Mouse (Mus musculus): Measurements from ENCODE around the gene Dntt. TPM values are rescaled to one million over a fixed set of nuclear protein-coding genes. Genes with fewer than 3 reads are reported as not detected.

Dntt gene
- total and polyA plus RNA-seq, 2 experiments from 2014 or later = 0.32 TPM; not detected in 1

DNA sequence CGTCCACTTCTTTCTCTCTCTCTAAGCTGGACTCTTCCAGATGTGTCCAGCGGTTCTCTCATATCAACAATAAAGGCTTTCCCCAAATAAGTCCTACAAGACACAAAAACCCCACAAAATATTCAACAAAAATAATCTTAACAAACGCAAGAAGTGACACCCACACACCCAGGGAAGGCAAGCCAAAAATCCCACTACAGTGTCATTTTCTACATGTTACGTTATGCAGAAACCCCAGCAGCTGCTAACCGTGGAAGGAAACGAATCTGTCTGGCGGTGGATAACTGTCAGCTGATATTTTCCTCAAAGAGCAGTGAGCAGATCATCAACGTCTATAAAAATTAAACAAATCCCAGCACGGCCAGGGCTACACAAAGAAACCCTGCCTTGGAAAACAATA lies 15.1 kb upstream of the Dntt start:
- no peak overlapping the region for H3K27ac ChIP-seq (ENCODE audit: low read depth, low read length)
- H3K4me1 ChIP-seq (ENCODE audit: insufficient read depth, low read length) = no peaks in the 10 kb centered on the region
- no peak for DNase-seq (ENCODE audit: low spot score)
- ATAC-seq (ENCODE audit: low FRiP score) = no peak
- H3K4me3 ChIP-seq (ENCODE audit: low read depth, low read length) = peak overlapping the region; percentile 15; the same call in 1 of the 2 replicates
- H3K9me3 ChIP-seq (ENCODE audit: low read length) = no peaks in the 10 kb centered on the region
- H3K36me3 ChIP-seq (ENCODE audit: insufficient read depth, low read length) = no peaks in the 10 kb centered on the region
- no peaks in the 10 kb centered on the region for H3K27me3 ChIP-seq (ENCODE audit: insufficient read depth, low read length)
- peak overlapping the region; percentile 26 for H3K4me2 ChIP-seq (ENCODE audit: low read depth, low read length, poor library complexity, severe bottlenecking)
- no peak for TF ChIP-seq CTCF (IDR thresholded peaks at IDR 0.05)
- peak overlapping the region; percentile 36; the same call in 1 of the 2 replicates for H3K9ac ChIP-seq (replicated peaks; ENCODE audit: low read length, poor library complexity, severe bottlenecking)
- 15% methylated on average over 9 of the region's 9 CpGs for WGBS

DNA sequence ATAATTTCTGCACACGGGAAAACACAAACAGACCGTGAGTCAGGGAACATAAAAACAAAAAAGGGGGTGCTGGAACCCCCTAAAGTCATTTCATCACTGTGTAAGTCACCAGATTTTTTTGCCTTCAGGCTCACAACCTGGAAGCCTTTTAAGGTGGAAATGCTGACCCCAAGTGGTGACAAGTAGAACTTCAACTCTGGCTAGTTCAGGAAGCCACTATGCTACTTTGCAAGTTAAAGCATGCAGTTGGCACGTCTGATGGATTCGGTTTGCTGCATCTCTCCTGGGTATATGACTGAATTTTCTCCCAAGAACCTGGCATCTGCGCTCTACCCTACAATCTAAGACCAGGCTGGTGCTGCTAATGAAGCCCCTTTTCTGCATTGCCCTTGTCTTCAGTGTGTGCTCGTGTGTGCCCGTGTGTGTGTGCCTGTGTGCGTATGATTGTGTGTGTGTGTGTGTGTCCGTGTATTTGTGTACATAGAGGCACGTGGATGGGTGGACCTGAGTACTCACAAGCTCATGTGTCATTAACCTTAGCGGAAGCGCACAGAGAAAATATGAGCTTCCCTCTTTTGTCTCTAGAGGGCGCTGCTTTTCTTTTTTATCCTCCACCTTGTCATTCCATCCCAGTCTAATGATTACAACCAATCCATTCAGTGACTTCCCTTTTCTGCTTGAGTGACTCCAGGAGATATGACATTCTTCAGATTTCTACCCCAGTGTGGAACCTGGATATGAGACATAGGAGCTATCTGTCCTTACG lies 12.9 kb upstream of the Dntt start:
- peak; percentile 68 for ATAC-seq (ENCODE audit: low FRiP score)
- Histone ChIP-seq H3K4me1 (ENCODE audit: insufficient read depth, low read length) (no peaks in the 10 kb centered on the region), H3K9ac (replicated peaks; ENCODE audit: low read length, poor library complexity, severe bottlenecking) (0 out of 2 replicates have a peak overlapping the region, but pooled peaks have one; percentile 29), H3K9me3 (ENCODE audit: low read length) (no peaks in the 10 kb centered on the region), H3K27ac (ENCODE audit: low read depth, low read length) (no peak overlapping the region), H3K36me3 (ENCODE audit: insufficient read depth, low read length) (no peaks in the 10 kb centered on the region), H3K4me2 (ENCODE audit: low read depth, low read length, poor library complexity, severe bottlenecking) (peak overlapping the region; percentile 44), H3K4me3 (ENCODE audit: low read depth, low read length) (0 out of 2 replicates have a peak overlapping the region, but pooled peaks have one; percentile 12), H3K27me3 (ENCODE audit: insufficient read depth, low read length) (no peaks in the 10 kb centered on the region)
- WGBS = 19% methylated on average over 14 of the region's 14 CpGs
- peak; percentile 84 for DNase-seq (ENCODE audit: low spot score)
- TF ChIP-seq CTCF (IDR thresholded peaks at IDR 0.05) = peak; percentile 86

DNA sequence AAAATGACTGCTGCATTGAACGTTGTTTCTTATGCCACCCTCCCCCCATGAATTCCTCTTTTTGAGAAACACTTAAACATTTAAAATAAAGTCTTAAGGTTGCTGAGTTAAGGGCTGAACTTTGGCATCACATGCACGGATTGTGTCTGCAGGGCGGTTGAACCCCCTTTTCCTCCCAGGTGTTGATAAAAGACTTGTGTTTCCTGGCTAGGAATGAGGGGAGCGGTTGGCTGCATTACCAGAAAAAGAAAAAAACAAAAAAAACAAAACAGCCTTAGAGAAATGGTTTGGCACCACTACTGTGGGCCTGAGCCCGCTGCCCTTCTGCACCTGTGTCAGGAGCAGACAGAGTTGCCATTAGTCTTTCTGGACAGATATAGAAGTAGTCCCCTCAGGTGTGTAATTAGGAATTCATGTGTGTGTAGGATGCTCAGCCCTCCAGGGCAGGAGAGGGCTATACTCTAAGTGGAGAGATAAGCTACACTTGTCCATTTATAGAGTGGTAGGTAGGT lies 9.9 kb upstream of the Dntt start:
- H3K9ac ChIP-seq (replicated peaks; ENCODE audit: low read length, poor library complexity, severe bottlenecking) = no peak overlapping the region
- ATAC-seq (ENCODE audit: low FRiP score) (no peak), DNase-seq (ENCODE audit: low spot score) (no peak)
- WGBS = 84% methylated on average over 5 of the region's 5 CpGs
- H3K4me3 ChIP-seq (ENCODE audit: low read depth, low read length) = no peak overlapping the region
- no peak overlapping the region for H3K27ac ChIP-seq (ENCODE audit: low read depth, low read length)
- H3K4me1 ChIP-seq (ENCODE audit: insufficient read depth, low read length) = no peaks in the 10 kb centered on the region
- no peak for TF ChIP-seq CTCF (IDR thresholded peaks at IDR 0.05)
- no peaks in the 10 kb centered on the region for H3K27me3 ChIP-seq (ENCODE audit: insufficient read depth, low read length)
- H3K4me2 ChIP-seq (ENCODE audit: low read depth, low read length, poor library complexity, severe bottlenecking) = no peak overlapping the region
- H3K9me3 ChIP-seq (ENCODE audit: low read length) = no peaks in the 10 kb centered on the region
- no peaks in the 10 kb centered on the region for H3K36me3 ChIP-seq (ENCODE audit: insufficient read depth, low read length)

DNA sequence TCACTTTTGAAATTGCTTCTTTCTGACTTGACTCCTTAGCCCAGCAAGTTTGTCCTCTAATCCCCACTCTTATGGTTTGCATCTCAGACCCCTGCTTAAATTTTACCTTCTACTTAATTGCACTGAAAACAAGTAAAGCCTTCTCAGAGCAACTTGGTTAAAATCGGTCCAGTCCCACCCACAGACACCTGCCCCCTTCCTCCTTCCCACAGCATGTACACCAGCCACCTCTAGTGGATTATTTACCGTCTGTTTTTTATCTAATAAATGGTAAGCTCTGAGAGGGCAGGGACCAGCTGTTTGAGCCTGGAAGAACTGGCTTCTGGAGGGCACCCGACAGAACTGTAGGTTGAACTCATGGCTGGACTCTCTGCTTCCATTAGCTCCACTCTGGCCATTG lies 8.5 kb upstream of the Dntt start:
- no peak for ATAC-seq (ENCODE audit: low FRiP score)
- 67% methylated on average over 3 of the region's 3 CpGs for WGBS

DNA sequence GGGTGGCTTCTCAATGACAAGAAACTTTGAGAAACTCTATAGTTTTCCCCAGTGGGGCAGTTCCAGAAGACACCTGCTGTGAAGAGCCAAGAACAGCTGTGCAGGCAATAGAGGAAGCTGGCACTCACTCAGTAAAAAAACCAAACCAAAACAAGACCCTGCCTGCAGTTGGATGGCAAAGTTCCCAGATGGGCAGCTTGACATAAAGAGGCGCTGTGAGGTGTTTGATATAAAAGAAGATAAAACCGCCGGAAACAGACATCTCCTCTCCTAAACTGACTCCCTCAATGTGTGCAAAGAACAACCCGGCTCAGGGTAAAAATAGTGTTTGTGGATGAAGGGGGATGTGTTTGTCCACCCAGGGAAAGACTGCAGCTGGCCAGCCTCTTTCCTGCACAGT lies 6.8 kb upstream of the Dntt start:
- whole genome bisulfite sequencing = 69% methylated on average over 4 of the region's 4 CpGs
- H3K4me2 ChIP-seq (ENCODE audit: low read depth, low read length, poor library complexity, severe bottlenecking) = no peak overlapping the region
- H3K4me1 ChIP-seq (ENCODE audit: insufficient read depth, low read length) = no peaks in the 10 kb centered on the region
- no peaks in the 10 kb centered on the region for H3K36me3 ChIP-seq (ENCODE audit: insufficient read depth, low read length)
- no peak overlapping the region for H3K4me3 ChIP-seq (ENCODE audit: low read depth, low read length)
- H3K27me3 ChIP-seq (ENCODE audit: insufficient read depth, low read length) = no peaks in the 10 kb centered on the region
- no peak overlapping the region for H3K9ac ChIP-seq (replicated peaks; ENCODE audit: low read length, poor library complexity, severe bottlenecking)
- DNase-seq (ENCODE audit: low spot score) (peak; percentile 35), ATAC-seq (ENCODE audit: low FRiP score) (no peak)
- no peak overlapping the region for H3K27ac ChIP-seq (ENCODE audit: low read depth, low read length)
- no peaks in the 10 kb centered on the region for H3K9me3 ChIP-seq (ENCODE audit: low read length)
- no peak for TF ChIP-seq CTCF (IDR thresholded peaks at IDR 0.05)

More for the DNA sequence above, 8.5 kb upstream of the Dntt start:
- Histone ChIP-seq H3K9ac (replicated peaks; ENCODE audit: low read length, poor library complexity, severe bottlenecking) (no peak overlapping the region), H3K4me1 (ENCODE audit: insufficient read depth, low read length) (no peaks in the 10 kb centered on the region), H3K4me2 (ENCODE audit: low read depth, low read length, poor library complexity, severe bottlenecking) (no peak overlapping the region), H3K36me3 (ENCODE audit: insufficient read depth, low read length) (no peaks in the 10 kb centered on the region), H3K27me3 (ENCODE audit: insufficient read depth, low read length) (no peaks in the 10 kb centered on the region), H3K9me3 (ENCODE audit: low read length) (no peaks in the 10 kb centered on the region), H3K27ac (ENCODE audit: low read depth, low read length) (no peak overlapping the region), H3K4me3 (ENCODE audit: low read depth, low read length) (no peak overlapping the region)
- TF ChIP-seq CTCF (IDR thresholded peaks at IDR 0.05) = no peak
- no peak for DNase-seq (ENCODE audit: low spot score)

DNA sequence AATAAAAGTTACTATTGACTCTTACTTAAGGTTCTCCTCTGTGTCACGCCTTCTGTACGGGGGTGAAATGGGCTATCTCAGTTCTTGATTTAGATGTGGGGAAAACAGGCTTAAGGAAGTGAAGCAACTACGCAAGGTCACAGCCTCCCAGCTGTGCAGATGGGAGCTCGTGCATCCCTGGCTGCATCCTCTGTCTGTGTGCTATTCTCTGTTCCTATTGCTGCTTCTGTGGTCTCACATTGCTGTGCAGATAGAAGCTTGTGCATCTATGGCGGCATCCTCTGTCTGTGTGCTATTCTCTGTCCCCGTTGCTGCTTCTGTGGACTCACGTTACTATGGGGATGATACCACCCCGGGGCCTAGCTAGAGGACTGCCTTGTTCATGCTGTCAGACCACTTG lies 2.5 kb upstream of the Dntt start:
- no peak for TF ChIP-seq CTCF (IDR thresholded peaks at IDR 0.05)
- H3K36me3 ChIP-seq (ENCODE audit: insufficient read depth, low read length) = no peaks in the 10 kb centered on the region
- H3K27me3 ChIP-seq (ENCODE audit: insufficient read depth, low read length) = no peaks in the 10 kb centered on the region
- DNase-seq (ENCODE audit: low spot score) = no peak
- H3K4me3 ChIP-seq (ENCODE audit: low read depth, low read length) = no peak overlapping the region
- H3K9me3 ChIP-seq (ENCODE audit: low read length) = no peaks in the 10 kb centered on the region
- no peak overlapping the region for H3K4me2 ChIP-seq (ENCODE audit: low read depth, low read length, poor library complexity, severe bottlenecking)
- no peak overlapping the region for H3K9ac ChIP-seq (replicated peaks; ENCODE audit: low read length, poor library complexity, severe bottlenecking)
- H3K4me1 ChIP-seq (ENCODE audit: insufficient read depth, low read length) = no peaks in the 10 kb centered on the region
- WGBS = 78% methylated on average over 8 of the region's 8 CpGs
- ATAC-seq (ENCODE audit: low FRiP score) = no peak
- no peak overlapping the region for H3K27ac ChIP-seq (ENCODE audit: low read depth, low read length)
